Mouse (Mus musculus) bone marrow macrophage, adult 2 months (primary cell): ENCODE data around the gene Coq9. TPM values are rescaled to one million over a fixed set of nuclear protein-coding genes. Genes with fewer than 3 reads are reported as not detected.

ENCODE experiments used
- H3K27ac ChIP-seq: 2 replicates; pipeline ENCODE4 v1.5.1; 2012; ENCODE audit warnings: low read depth, low read length; ENCODE audit not compliant: insufficient read depth
- H3K4me1 ChIP-seq: 2 replicates; pipeline ENCODE4 v1.6.1; 2012; ENCODE audit warnings: low read length; ENCODE audit not compliant: control insufficient read depth, insufficient read depth
- H3K4me3 ChIP-seq: 2 replicates; pipeline ENCODE4 v1.5.1; 2012; ENCODE audit warnings: mild to moderate bottlenecking, low read length, moderate library complexity; ENCODE audit not compliant: insufficient read depth
- CTCF ChIP-seq: IDR thresholded peaks from 2 replicates; pipeline ENCODE4 v1.5.1; 2012; ENCODE audit warnings: low read depth, mild to moderate bottlenecking, low read length, moderate library complexity
- POLR2A ChIP-seq: IDR thresholded peaks from 2 replicates; pipeline ENCODE4 v1.6.1; 2012; ENCODE audit warnings: mild to moderate bottlenecking, low read depth, low read length, borderline replicate concordance
- polyA plus RNA-seq: library from polyadenylated mRNA; stranded (reverse); fragments of >200 nt; gene quantifications from 2 replicates; pipeline ENCODE4 v1.2.4, GENCODE M21; 2012; ENCODE audit not compliant: missing spikeins, insufficient read depth, insufficient read length

Coq9 gene
- polyA plus RNA-seq, 1 experiment = 34.1 TPM

DNA sequence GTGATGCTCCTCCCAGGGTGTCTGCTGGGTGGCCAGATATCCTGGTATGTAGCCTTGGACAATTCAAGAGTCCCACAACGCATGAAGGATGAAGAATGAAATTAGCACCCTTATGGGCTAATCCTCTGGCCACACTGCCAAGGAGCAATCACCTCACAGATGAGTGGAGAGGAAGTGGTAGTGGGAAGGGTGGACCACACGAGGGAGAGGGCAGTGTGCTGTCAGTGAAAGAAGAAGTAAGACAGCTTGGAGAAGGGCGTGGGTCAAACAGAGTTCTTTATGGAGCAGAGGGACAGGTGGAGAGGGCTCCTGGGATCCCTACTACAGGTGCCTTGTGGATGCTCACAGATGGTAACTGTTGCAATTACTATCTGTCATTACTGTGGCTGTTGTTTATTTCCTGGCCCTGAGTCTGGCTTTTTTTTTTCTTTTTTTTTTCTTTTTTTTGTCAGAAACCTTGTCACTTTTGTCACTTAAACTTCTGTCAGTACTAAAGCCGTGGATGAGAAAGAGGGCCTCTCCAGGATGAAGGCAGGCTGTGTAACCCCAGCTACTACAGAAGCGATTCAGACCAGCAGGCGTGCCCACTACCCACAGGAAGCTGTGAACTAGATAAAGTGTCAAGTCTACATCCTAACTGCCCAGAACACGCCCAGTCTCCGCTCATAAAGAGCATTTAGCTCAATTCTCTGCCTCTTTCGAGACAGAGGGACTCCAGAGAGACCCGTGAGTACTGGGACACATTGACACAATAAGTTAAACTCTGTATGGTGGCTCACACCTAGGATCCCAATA lies 33.4 kb upstream of the Coq9 start:
- Histone ChIP-seq H3K4me1 (peaks cover 13% of the 10 kb centered on the region), H3K27ac (no peak overlapping the region), H3K4me3 (no peak overlapping the region)
- TF ChIP-seq POLR2A = no peak
- no peak for TF ChIP-seq CTCF

GRCm38 (mm10) chr8:94805811-94806210 lies 32.3 kb upstream of the Coq9 start:
- H3K4me1 ChIP-seq = peaks cover 13% of the 10 kb centered on the region
- TF ChIP-seq POLR2A (no peak), CTCF (no peak)

GRCm38 (mm10) chr8:94807506-94807905 lies 30.6 kb upstream of the Coq9 start:
- no peak overlapping the region for H3K4me3 ChIP-seq
- H3K27ac ChIP-seq = no peak overlapping the region
- H3K4me1 ChIP-seq = peaks cover 6% of the 10 kb centered on the region
- TF ChIP-seq CTCF (no peak), POLR2A (no peak)

More at GRCm38 (mm10) chr8:94805811-94806210, 32.3 kb upstream of the Coq9 start:
- Histone ChIP-seq H3K4me3 (no peak overlapping the region), H3K27ac (no peak overlapping the region)

GRCm38 (mm10) chr8:94808372-94808771 lies 29.7 kb upstream of the Coq9 start:
- Histone ChIP-seq H3K4me3 (no peak overlapping the region), H3K4me1 (peaks cover 6% of the 10 kb centered on the region), H3K27ac (no peak overlapping the region)
- TF ChIP-seq CTCF (no peak), POLR2A (no peak)

DNA sequence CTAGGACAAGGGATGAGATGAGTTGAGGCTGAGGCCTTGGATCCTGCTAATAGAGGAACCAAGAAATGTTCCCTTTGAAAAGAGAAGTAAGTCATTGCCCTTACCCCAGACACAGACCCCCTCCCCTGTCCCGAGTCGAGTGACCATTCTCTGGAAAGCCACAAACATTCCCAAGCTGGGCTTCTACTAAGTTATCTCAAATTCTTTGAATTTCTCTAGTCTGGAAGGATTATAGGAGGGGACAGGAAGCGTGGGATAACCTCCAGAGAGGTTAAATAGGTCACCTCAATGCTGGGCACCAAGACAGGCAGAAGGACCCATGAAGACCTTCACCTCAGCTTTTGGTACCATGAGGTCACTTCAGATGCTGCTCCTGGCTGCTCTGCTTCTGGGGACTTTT lies 28.0 kb upstream of the Coq9 start, which contains the start of gene Ccl17:
TSS of gene Ccl17 (plus strand) at position 301 of the 400 bp plus-strand sequence.
- peaks cover 3% of the 10 kb centered on the region; the same call in 1 of the 2 replicates for H3K4me1 ChIP-seq
- H3K4me3 ChIP-seq = no peak within 1 kb of the TSS
- TF ChIP-seq POLR2A (no peak), CTCF (no peak)
- no peak within 1 kb of the TSS for H3K27ac ChIP-seq

- no peak for TF ChIP-seq POLR2A
- TF ChIP-seq CTCF = no peak
- Histone ChIP-seq H3K27ac (no peak overlapping the region), H3K4me3 (no peak overlapping the region), H3K4me1 (peaks cover 3% of the 10 kb centered on the region; the same call in 1 of the 2 replicates)
These were observed 27.3 kb upstream of the Coq9 start for GRCm38 (mm10) chr8:94810855-94811254.

DNA sequence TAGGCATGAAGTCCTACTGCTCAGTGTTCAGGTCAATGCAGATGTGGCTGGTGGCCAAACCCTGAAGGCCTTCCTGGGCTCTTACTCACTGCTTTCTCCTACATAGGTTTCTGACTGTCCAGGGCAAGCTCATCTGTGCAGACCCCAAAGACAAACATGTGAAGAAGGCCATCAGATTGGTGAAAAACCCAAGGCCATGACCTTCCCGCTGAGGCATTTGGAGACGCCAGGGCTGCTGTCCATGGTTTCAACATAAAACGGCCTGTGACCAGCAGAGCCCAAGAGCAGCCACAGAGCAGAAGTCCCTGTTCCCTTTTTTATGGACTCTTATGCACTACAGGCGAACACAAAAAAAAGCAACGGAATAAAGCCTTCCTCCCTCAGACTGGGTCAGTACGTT lies 26.5 kb upstream of the Coq9 start:
- 0 out of 2 replicates have a peak overlapping the region, but pooled peaks have one; percentile 10 for H3K4me3 ChIP-seq
- peaks cover 3% of the 10 kb centered on the region; the same call in 1 of the 2 replicates for H3K4me1 ChIP-seq
- TF ChIP-seq POLR2A = no peak
- TF ChIP-seq CTCF = no peak
- no peak overlapping the region for H3K27ac ChIP-seq

DNA sequence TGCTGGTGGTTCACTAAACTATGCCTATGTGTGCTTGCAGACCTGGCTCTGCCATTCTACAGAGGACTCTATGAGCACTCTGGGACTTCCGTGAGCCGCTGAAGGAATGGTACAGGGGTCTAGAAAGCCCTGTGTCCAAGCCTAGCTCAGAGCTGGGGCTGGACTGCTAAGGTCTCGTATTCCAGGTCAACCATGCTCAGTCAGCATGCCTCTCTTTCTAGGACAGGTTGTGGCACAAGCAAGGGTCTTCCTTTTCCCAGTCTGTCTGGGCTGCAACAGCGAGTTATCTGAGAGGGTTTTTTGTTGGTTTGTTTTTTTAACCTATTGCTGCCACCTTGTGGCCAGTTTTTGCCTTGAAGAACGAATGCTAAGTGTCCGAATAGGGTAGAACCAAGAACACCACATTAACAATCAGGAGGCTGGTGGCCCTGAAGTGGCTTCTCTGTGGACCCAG lies 25.4 kb upstream of the Coq9 start:
- H3K4me1 ChIP-seq = peaks cover 3% of the 10 kb centered on the region; the same call in 1 of the 2 replicates
- no peak overlapping the region for H3K27ac ChIP-seq
- TF ChIP-seq POLR2A (no peak), CTCF (no peak)
- no peak overlapping the region for H3K4me3 ChIP-seq

DNA sequence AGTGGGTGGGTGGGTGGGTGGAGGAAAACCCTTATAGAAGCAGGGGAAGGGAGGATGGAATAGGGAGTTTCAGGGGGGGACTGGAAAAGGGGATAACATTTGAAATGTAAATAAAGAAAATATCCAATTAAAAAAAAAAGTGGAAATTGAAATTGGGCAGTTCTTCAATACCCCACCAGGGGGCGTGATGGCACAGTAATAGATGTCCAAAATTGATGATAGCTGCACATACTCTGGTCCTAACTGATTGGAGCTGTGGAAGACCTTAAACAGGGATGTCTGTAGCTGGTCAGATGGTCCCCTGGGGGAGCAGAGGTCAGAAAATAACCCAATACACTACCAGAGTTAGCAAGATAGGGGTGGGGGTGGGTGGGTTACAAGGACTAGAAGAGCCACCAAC lies 23.6 kb upstream of the Coq9 start:
- Histone ChIP-seq H3K27ac (no peak overlapping the region), H3K4me3 (no peak overlapping the region), H3K4me1 (peaks cover 3% of the 10 kb centered on the region; the same call in 1 of the 2 replicates)
- TF ChIP-seq CTCF (peak; percentile 18; the same call in 1 of the 2 replicates), POLR2A (no peak)

DNA sequence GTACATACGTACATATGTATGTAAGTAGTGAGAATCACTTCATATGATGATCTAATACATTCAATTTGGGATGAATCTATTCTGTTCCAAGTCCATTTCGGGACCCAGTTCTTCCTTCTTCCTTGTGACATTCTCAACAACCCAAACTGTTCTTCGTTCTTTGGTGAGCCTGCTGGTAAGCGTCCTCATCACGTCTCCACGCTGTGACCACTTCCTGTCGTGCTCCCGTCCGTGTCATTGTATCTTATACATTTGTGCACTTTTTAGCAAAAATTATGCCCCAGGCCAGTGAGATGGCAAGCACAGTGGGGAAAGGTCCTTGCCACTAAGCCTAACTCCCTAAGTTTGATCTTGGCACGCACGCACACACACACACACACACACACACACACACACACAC lies 20.2 kb upstream of the Coq9 start:
- H3K27ac ChIP-seq = no peak overlapping the region
- H3K4me1 ChIP-seq = no peaks in the 10 kb centered on the region
- TF ChIP-seq POLR2A (no peak), CTCF (no peak)
- H3K4me3 ChIP-seq = no peak overlapping the region
